Mouse (Mus musculus) testis, postnatal 10 days (tissue): Measurements from ENCODE around the gene Klhl3.

Experiments used
- DNase-seq: peaks from one replicate; pipeline ENCODE4 v3.0.0; 2021; ENCODE audit warnings: low spot score

Gene Klhl3

GRCm38 (mm10) chr13:58066496-58067389, 46.6 kb downstream of the Klhl3 start:
- DNase-seq, result no peak

GRCm38 (mm10) chr13:58066081-58066495, 47.3 kb downstream of the Klhl3 start:
- DNase-seq, result no peak

DNA sequence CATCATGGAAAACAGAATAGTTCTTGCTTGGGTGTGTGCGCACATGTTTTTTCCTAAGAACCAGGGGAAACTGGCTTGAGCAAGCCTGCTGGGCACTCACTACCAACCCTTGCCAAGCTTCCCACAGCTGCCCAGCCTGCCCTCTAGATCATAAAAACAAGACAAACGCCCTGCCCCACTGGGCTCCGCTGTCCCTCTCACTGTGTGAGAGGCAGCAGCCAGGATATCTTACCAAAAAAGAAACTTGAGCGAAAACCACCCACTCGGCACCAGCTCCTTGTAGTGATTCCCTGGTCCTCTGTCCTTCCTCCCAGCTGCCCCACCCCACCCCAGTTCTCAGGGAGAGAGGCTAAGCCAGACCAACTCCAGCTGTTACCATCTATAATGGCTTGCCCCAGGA, 48.1 kb downstream of the Klhl3 start:
- no peak for DNase-seq

GRCm38 (mm10) chr13:58057953-58058870, 55.2 kb downstream of the Klhl3 start:
- DNase-seq, result no peak

GRCm38 (mm10) chr13:58056618-58057017, 56.8 kb downstream of the Klhl3 start:
- DNase-seq, result no peak

- DNase-seq, result no peak
Measured at GRCm38 (mm10) chr13:58053628-58054027, 59.8 kb downstream of the Klhl3 start.

GRCm38 (mm10) chr13:58051654-58052053, 61.7 kb downstream of the Klhl3 start:
- DNase-seq, result no peak

DNA sequence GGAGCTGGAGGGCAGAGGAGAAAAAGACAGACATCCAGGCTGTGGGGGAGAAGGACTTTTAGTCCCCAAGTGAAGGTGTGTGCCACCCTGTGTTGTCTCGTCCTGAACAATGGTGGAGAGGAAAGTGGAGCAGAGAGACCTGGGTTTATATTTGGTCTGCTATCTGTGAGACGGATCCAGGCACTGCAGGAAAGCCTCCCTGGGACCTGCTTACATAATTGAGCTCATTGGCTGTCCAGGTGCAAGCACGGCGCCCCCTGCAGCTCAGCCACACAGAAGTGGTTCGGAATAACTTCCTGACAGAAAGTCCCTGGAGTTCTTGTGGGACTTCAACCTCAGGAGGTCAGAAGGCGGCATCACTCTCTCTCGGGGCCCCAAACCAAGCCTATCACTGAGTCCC, 62.1 kb downstream of the Klhl3 start:
- DNase-seq, result no peak

DNA sequence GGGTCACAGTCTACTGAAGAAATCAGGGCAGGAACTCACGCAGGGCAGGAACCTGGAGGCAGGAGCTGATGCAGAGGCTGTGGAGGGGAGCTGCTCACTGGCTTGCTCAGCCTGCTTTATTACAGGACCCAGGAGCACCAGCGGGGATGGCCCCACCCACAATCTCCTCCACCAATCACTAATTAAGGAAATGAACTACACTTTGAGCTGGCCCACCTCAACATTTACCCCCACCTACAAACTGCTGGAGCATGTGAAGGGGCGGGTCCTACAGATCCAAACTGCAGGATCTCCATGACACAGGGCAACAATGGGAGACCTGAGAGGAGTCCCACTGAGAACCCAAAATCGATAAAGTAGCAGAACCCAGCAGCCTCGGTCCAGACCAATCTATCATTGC, 64.3 kb downstream of the Klhl3 start:
- no peak for DNase-seq

GRCm38 (mm10) chr13:58048076-58048475, 65.3 kb downstream of the Klhl3 start:
- no peak for DNase-seq

- no peak for DNase-seq
Measured at GRCm38 (mm10) chr13:58046178-58046577, 67.2 kb downstream of the Klhl3 start.

GRCm38 (mm10) chr13:58045278-58045677, 68.1 kb downstream of the Klhl3 start:
- no peak for DNase-seq

DNA sequence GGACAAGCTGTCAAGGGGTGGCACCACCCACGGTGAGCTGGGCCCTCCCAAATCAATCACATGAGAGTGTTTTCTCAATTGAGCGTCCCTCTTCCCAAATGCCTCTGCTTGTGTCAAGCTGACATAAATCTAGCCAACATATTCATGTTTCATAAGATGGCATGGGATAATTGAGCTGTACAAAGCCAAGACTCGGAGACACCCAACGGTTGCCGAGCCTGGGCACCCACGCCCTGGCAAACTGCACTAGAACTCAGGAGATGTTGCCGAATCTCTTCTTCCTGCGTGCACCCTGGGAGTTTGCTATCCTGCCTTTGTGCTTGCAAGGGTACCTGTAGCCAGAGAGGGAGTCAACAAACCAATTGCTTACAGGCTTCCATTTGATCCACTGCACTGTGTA, 70.1 kb downstream of the Klhl3 start:
- no peak for DNase-seq

GRCm38 (mm10) chr13:58040112-58040511, 73.3 kb downstream of the Klhl3 start:
- no peak for DNase-seq

- DNase-seq, result no peak
Measured at GRCm38 (mm10) chr13:58037506-58037905, 75.9 kb downstream of the Klhl3 start.

GRCm38 (mm10) chr13:58035470-58036156, 77.8 kb downstream of the Klhl3 start:
- peak; percentile 80 for DNase-seq

GRCm38 (mm10) chr13:58034985-58035384, 78.4 kb downstream of the Klhl3 start:
- DNase-seq, result no peak

GRCm38 (mm10) chr13:58034507-58034906, 78.9 kb downstream of the Klhl3 start:
- no peak for DNase-seq

- DNase-seq, result peak; percentile 87
Measured at GRCm38 (mm10) chr13:58031755-58032154, 81.6 kb downstream of the Klhl3 start.

- no peak for DNase-seq
Measured at GRCm38 (mm10) chr13:58027115-58027514, 86.3 kb downstream of the Klhl3 start.

DNA sequence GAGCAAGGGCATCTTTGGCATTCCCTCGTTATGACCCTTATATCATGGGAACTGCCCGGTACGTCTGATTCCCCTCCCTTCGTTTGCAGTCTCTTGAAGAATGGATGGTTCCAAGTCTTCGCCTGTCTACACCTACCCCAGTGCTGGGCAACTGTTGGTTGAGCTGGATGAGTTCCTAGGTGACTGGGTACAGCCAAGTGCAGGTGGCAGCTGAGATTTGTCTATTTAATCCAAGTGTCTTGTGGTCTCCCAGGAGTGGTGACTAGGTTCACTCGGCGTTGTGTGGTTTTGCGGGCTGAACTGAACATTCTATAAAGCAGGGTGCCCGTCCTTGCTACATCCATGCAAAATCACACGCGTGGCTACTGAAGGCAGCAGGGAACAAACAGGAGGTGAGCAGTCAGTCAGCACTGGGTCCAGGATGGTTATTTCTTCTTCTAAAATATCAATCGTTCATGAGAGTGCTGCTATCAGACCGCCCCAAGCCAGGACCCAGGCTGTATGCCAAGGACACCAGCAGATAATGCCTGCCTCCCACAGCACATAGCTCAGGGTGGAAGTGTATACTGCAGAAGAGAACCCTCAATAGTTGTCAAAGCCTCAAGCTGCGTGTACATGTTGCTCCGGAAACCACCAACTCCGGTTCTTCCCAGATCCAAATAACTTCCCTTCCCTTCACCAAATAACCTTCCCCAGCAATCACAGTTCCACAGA, 87.5 kb downstream of the Klhl3 start:
- DNase-seq, result no peak
